Mouse (Mus musculus): ENCODE measurements at regions not wholly inside any gene's neighbourhood (a gene's known extent, or its start where the extent isn't known, plus 50 kb on each side); places are given as distances from the start of the nearest gene placed in this dataset.

- 71% methylated on average over 6 of the region's 6 CpGs for WGBS
- H3K36me3 ChIP-seq (ENCODE audit: control insufficient read depth, insufficient read depth, low read length), result no peaks in the 10 kb centered on the region
- no peak overlapping the region for H3K27ac ChIP-seq (ENCODE audit: low read length)
- H3K4me2 ChIP-seq (ENCODE audit: low read length), result no peak overlapping the region
- peaks cover 4% of the 10 kb centered on the region for H3K4me1 ChIP-seq (ENCODE audit: control insufficient read depth, insufficient read depth, low read length)
- no peak overlapping the region for H3K4me3 ChIP-seq (ENCODE audit: low read depth, low read length)
- H3K9me3 ChIP-seq (replicated peaks; ENCODE audit: control insufficient read depth, low read length, poor library complexity, severe bottlenecking), result no peaks in the 10 kb centered on the region
- H3K9ac ChIP-seq (ENCODE audit: low read depth, low read length), result no peak overlapping the region
- H3K27me3 ChIP-seq (ENCODE audit: control insufficient read depth, insufficient read depth, low read depth, low read length), result no peaks in the 10 kb centered on the region
- no peak for ATAC-seq
Observed at GRCm38 (mm10) chr5:111506821-111507220, 89.7 kb downstream of the Mn1 start.

GRCm38 (mm10) chr5:111507332-111507731 is 90.2 kb downstream of the Mn1 start:
- Histone ChIP-seq H3K27me3 (ENCODE audit: control insufficient read depth, insufficient read depth, low read depth, low read length) (no peaks in the 10 kb centered on the region), H3K36me3 (ENCODE audit: control insufficient read depth, insufficient read depth, low read length) (no peaks in the 10 kb centered on the region), H3K9ac (ENCODE audit: low read depth, low read length) (no peak overlapping the region), H3K27ac (ENCODE audit: low read length) (no peak overlapping the region), H3K4me1 (ENCODE audit: control insufficient read depth, insufficient read depth, low read length) (peaks cover 10% of the 10 kb centered on the region), H3K4me3 (ENCODE audit: low read depth, low read length) (no peak overlapping the region), H3K9me3 (replicated peaks; ENCODE audit: control insufficient read depth, low read length, poor library complexity, severe bottlenecking) (no peaks in the 10 kb centered on the region), H3K4me2 (ENCODE audit: low read length) (no peak overlapping the region)
- no peak for ATAC-seq
- WGBS, result 100% methylated on average over 2 of the region's 2 CpGs

- no peak for ATAC-seq
- no peak overlapping the region for H3K27ac ChIP-seq (ENCODE audit: low read length)
- H3K36me3 ChIP-seq (ENCODE audit: control insufficient read depth, insufficient read depth, low read length), result no peaks in the 10 kb centered on the region
- no peak overlapping the region for H3K4me3 ChIP-seq (ENCODE audit: low read depth, low read length)
- H3K4me2 ChIP-seq (ENCODE audit: low read length), result peak overlapping the region; percentile 25; the same call in 1 of the 2 replicates
- H3K9ac ChIP-seq (ENCODE audit: low read depth, low read length), result no peak overlapping the region
- H3K27me3 ChIP-seq (ENCODE audit: control insufficient read depth, insufficient read depth, low read depth, low read length), result no peaks in the 10 kb centered on the region
- peaks cover 11% of the 10 kb centered on the region for H3K4me1 ChIP-seq (ENCODE audit: control insufficient read depth, insufficient read depth, low read length)
- WGBS, result 3% methylated on average over 21 of the region's 21 CpGs
- no peaks in the 10 kb centered on the region for H3K9me3 ChIP-seq (replicated peaks; ENCODE audit: control insufficient read depth, low read length, poor library complexity, severe bottlenecking)
Observed at GRCm38 (mm10) chr5:111509014-111509561, 91.9 kb downstream of the Mn1 start.

DNA sequence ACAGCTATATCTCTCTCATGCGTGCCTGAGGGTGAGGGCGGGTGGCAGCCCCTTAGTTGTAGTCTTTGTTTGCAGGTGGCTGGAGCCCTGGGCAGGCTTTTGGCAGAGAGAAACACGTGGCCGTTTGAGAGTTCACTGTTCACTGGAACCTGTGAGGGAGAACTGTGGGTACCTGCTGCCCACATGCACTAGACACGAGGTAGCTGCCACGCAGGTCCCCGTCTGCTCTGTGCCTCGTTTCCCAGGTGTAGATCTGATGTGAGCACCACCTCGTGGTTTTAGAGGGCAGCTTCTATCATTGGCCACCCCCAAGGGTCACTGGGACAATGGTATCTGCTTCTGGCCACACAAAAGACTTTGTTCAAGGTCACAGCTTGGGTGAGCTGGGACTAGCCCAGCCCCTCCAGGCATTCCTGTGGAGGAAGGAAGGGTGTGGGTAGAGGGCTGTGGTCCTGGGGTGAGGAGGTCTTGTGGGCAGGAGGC is 92.5 kb downstream of the Mn1 start:
- Histone ChIP-seq H3K4me3 (ENCODE audit: low read depth, low read length) (no peak overlapping the region), H3K27ac (ENCODE audit: low read length) (no peak overlapping the region), H3K27me3 (ENCODE audit: control insufficient read depth, insufficient read depth, low read depth, low read length) (no peaks in the 10 kb centered on the region), H3K36me3 (ENCODE audit: control insufficient read depth, insufficient read depth, low read length) (no peaks in the 10 kb centered on the region), H3K4me2 (ENCODE audit: low read length) (no peak overlapping the region), H3K4me1 (ENCODE audit: control insufficient read depth, insufficient read depth, low read length) (peaks cover 11% of the 10 kb centered on the region), H3K9me3 (replicated peaks; ENCODE audit: control insufficient read depth, low read length, poor library complexity, severe bottlenecking) (no peaks in the 10 kb centered on the region), H3K9ac (ENCODE audit: low read depth, low read length) (no peak overlapping the region)
- ATAC-seq, result no peak
- 10% methylated on average over 9 of the region's 9 CpGs for WGBS

DNA sequence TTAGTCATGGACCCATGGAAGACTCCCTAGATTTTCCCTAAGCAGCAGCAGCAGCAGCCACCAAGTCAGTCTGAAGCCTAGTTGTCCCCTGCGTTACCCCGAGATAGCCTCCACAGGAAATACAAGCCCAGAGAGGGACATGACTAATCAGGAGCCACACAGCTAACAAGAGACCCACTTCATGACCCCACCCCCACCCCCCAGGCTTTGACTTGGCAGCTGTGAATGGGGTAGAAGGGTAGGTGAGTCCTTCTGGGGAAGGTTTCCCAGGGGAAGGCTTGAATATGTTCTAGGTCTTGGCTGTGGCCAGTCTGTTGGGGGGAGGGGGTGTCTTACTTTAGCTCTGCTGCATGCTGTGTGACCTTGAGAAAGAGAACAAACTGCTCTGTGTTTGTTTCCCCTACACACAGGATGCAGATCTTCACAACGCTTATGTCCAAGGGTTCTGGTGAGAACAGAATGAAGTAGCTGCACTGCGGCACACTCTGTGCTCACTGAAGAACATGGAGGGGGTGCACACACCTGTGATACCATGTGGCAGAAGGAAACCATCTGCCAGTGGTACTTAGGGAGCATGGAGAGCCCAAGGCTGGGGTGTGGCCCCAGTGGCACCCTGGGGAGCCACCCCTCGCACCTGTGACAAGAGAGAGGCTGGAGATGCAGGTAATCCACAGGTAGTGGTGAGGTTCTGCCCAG is 93.2 kb downstream of the Mn1 start:
- WGBS, result 74% methylated on average over 5 of the region's 5 CpGs
- no peaks in the 10 kb centered on the region for H3K9me3 ChIP-seq (replicated peaks; ENCODE audit: control insufficient read depth, low read length, poor library complexity, severe bottlenecking)

DNA sequence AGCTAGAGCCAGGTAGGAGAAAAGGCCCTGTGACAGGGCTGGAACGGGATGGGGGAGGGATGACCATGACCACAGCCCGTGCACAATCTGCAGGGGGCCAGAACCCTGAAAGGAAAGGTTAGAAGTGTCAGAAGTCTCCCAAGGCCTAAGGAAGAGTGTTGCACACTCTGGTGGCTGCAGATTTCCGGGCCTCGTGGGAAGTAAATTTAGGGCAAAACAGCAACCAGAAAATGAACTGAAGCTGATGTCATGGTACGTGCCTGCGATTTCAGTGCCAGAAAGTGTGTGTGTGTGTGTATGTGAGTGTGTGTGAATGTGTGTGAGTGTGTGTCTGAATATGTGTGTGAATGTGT is 93.7 kb downstream of the Mn1 start:
- no peak for ATAC-seq
- Histone ChIP-seq H3K36me3 (ENCODE audit: control insufficient read depth, insufficient read depth, low read length) (no peaks in the 10 kb centered on the region), H3K27ac (ENCODE audit: low read length) (no peak overlapping the region), H3K4me3 (ENCODE audit: low read depth, low read length) (no peak overlapping the region), H3K4me1 (ENCODE audit: control insufficient read depth, insufficient read depth, low read length) (peaks cover 11% of the 10 kb centered on the region), H3K27me3 (ENCODE audit: control insufficient read depth, insufficient read depth, low read depth, low read length) (no peaks in the 10 kb centered on the region), H3K4me2 (ENCODE audit: low read length) (no peak overlapping the region), H3K9ac (ENCODE audit: low read depth, low read length) (no peak overlapping the region), H3K9me3 (replicated peaks; ENCODE audit: control insufficient read depth, low read length, poor library complexity, severe bottlenecking) (no peaks in the 10 kb centered on the region)
- WGBS, result 54% methylated on average over 6 of the region's 6 CpGs

More for the DNA sequence above, 93.2 kb downstream of the Mn1 start:
- no peak overlapping the region for H3K27ac ChIP-seq (ENCODE audit: low read length)
- no peak for ATAC-seq
- H3K4me3 ChIP-seq (ENCODE audit: low read depth, low read length), result no peak overlapping the region
- no peaks in the 10 kb centered on the region for H3K36me3 ChIP-seq (ENCODE audit: control insufficient read depth, insufficient read depth, low read length)
- H3K27me3 ChIP-seq (ENCODE audit: control insufficient read depth, insufficient read depth, low read depth, low read length), result no peaks in the 10 kb centered on the region
- peaks cover 11% of the 10 kb centered on the region for H3K4me1 ChIP-seq (ENCODE audit: control insufficient read depth, insufficient read depth, low read length)
- H3K4me2 ChIP-seq (ENCODE audit: low read length), result no peak overlapping the region
- H3K9ac ChIP-seq (ENCODE audit: low read depth, low read length), result no peak overlapping the region

DNA sequence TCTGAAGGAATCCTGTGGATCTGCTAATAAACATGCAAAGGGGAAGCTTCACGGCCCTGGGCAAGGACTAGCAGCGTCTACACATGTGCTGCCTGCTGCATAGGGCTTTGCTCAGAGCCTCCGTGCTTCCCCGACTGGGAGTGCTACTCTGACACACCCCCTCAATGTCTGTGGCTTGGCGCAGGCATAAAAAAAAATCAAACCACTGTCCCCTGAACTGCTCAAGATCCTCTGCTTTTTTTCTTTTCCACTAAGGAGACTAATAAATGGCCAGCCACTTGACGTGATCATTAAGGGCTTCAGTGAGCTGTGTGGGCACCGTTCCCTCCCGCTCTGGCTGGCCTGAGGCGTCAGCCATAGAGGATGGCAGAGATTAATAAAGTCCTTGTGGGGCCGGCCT is 94.8 kb downstream of the Mn1 start:
- H3K9ac ChIP-seq (ENCODE audit: low read depth, low read length), result no peak overlapping the region
- no peaks in the 10 kb centered on the region for H3K9me3 ChIP-seq (replicated peaks; ENCODE audit: control insufficient read depth, low read length, poor library complexity, severe bottlenecking)
- H3K27ac ChIP-seq (ENCODE audit: low read length), result 0 out of 2 replicates have a peak overlapping the region, but pooled peaks have one; percentile 2
- H3K4me1 ChIP-seq (ENCODE audit: control insufficient read depth, insufficient read depth, low read length), result peaks cover 9% of the 10 kb centered on the region
- ATAC-seq, result peak; percentile 62
- H3K4me3 ChIP-seq (ENCODE audit: low read depth, low read length), result no peak overlapping the region
- peak overlapping the region; percentile 7; the same call in 1 of the 2 replicates for H3K4me2 ChIP-seq (ENCODE audit: low read length)
- no peaks in the 10 kb centered on the region for H3K36me3 ChIP-seq (ENCODE audit: control insufficient read depth, insufficient read depth, low read length)
- H3K27me3 ChIP-seq (ENCODE audit: control insufficient read depth, insufficient read depth, low read depth, low read length), result no peaks in the 10 kb centered on the region
- 7% methylated on average over 10 of the region's 10 CpGs for WGBS

DNA sequence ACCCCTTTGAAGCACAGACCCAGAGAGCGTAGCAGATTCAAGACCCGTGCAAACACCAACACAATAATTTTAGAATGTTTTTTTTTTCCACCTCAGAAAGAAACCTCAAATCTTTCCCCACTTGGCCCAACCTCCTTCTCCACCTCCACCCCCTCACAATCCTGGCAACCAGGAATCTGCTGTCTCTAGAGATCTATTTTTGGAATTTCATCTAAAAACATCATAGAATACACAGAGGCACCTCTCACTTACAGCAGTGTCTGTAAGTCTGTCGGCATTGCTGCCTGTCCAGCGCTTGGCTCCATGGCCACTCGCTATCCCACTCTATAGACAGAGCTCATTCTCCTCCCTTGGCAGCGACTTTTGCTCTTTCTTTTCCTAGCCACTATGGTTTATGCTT is 96.8 kb downstream of the Mn1 start:
- Histone ChIP-seq H3K27ac (ENCODE audit: low read length) (no peak overlapping the region), H3K4me1 (ENCODE audit: control insufficient read depth, insufficient read depth, low read length) (peaks cover 10% of the 10 kb centered on the region), H3K27me3 (ENCODE audit: control insufficient read depth, insufficient read depth, low read depth, low read length) (no peaks in the 10 kb centered on the region), H3K9ac (ENCODE audit: low read depth, low read length) (no peak overlapping the region), H3K9me3 (replicated peaks; ENCODE audit: control insufficient read depth, low read length, poor library complexity, severe bottlenecking) (no peaks in the 10 kb centered on the region), H3K4me2 (ENCODE audit: low read length) (no peak overlapping the region), H3K36me3 (ENCODE audit: control insufficient read depth, insufficient read depth, low read length) (no peaks in the 10 kb centered on the region), H3K4me3 (ENCODE audit: low read depth, low read length) (no peak overlapping the region)
- ATAC-seq, result no peak
- WGBS, result 83% methylated on average over 6 of the region's 6 CpGs

DNA sequence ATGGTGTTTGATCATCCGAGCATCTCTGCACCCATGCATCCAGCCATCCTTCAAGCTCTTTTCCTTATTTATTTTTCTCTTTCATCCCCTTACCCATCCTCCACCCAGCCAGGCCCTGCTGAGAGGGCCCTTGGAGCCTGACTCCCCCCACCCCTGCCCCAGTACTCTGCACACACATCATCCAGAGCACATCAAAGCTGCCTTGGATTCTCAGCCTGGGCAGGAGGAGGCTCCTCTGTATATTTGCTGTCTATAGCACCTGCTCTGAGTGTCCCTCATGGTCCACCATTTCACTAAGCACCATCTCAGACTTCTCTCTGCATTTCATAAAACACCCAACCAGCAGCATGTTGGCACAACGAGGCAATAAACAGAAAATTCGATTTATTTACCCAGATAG is 101.9 kb downstream of the Mn1 start:
- Histone ChIP-seq H3K27me3 (ENCODE audit: control insufficient read depth, insufficient read depth, low read depth, low read length) (no peaks in the 10 kb centered on the region), H3K9me3 (replicated peaks; ENCODE audit: control insufficient read depth, low read length, poor library complexity, severe bottlenecking) (no peaks in the 10 kb centered on the region), H3K27ac (ENCODE audit: low read length) (peak overlapping the region; percentile 79), H3K4me3 (ENCODE audit: low read depth, low read length) (no peak overlapping the region), H3K36me3 (ENCODE audit: control insufficient read depth, insufficient read depth, low read length) (no peaks in the 10 kb centered on the region), H3K9ac (ENCODE audit: low read depth, low read length) (no peak overlapping the region), H3K4me2 (ENCODE audit: low read length) (no peak overlapping the region), H3K4me1 (ENCODE audit: control insufficient read depth, insufficient read depth, low read length) (peaks cover 11% of the 10 kb centered on the region)
- 41% methylated on average over 3 of the region's 3 CpGs for WGBS
- peak; percentile 74 for ATAC-seq
